Mouse (Mus musculus) bone marrow, adult 2 months (tissue): Measurements from ENCODE around the gene Lca5.

Experiments
- CTCF ChIP-seq: fragments of 200-500 bp; IDR thresholded peaks from 2 replicates; pipeline ENCODE4 v1.5.1; 2011; ENCODE audit warnings: low read length, control low read depth; ENCODE audit not compliant: control insufficient read depth, insufficient read depth
- POLR2A ChIP-seq: fragments of 200-500 bp; IDR thresholded peaks from 2 replicates; pipeline ENCODE4 v1.6.1; 2011; ENCODE audit warnings: low read depth, mild to moderate bottlenecking, control low read depth, low read length, borderline replicate concordance; ENCODE audit not compliant: control insufficient read depth

- TF ChIP-seq CTCF (no peak), POLR2A (no peak)
Observed at GRCm38 (mm10) chr9:83370907-83371306, 70.0 kb downstream of the Lca5 start.
